Mouse (Mus musculus) G1E (cell line): ENCODE results near the gene Mef2d.

Source experiments
- CTCF ChIP-seq: IDR thresholded peaks from 2 replicates; pipeline ENCODE4 v1.5.1; 2012; ENCODE audit warnings: low read depth, low read length, inconsistent platforms, mixed read lengths
- POLR2AphosphoS5 ChIP-seq: IDR thresholded peaks from 2 replicates; pipeline ENCODE4 v1.6.1; 2012; ENCODE audit warnings: low read depth, low read length, inconsistent platforms; ENCODE audit not compliant: insufficient replicate concordance
- TAL1 ChIP-seq: conservative IDR thresholded peaks from 2 replicates; pipeline ENCODE4 v1.6.1; 2012; ENCODE audit warnings: low read depth, low read length, inconsistent platforms, mixed read lengths

DNA sequence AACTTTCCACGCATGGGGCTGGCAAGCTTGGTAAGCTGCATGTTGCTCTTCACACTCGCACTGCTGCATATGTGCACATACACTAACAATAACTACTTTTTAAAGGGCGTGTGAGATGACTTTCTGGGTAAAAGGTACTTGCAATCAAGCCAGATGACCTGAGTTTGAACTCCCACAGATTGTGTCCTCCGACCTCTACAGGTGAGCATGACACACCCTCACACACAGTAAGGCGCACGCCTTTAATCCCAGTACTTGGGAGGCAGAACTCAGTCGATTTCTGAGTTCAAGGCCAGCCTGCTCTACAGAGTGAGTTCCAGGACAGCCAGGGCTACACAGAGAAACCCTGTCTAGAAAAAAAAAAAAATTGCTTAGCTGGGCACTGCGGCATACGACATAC, 5.8 kb upstream of the Mef2d start:
- TF ChIP-seq CTCF (no peak), TAL1 (no peak), POLR2AphosphoS5 (no peak)
